Mouse (Mus musculus) ES-E14 (cell line): Measurements from ENCODE around the gene Gm21188.
"Not testable (repeated sequence)": the region's sequence is repeated elsewhere in the genome, so short reads cannot be mapped to it uniquely, and the experiment has no call there.

ENCODE experiments used
- HCFC1 ChIP-seq: IDR thresholded peaks from 2 replicates; pipeline ENCODE4 v1.6.1; 2012; ENCODE audit warnings: low read length, inconsistent platforms, borderline replicate concordance; ENCODE audit not compliant: insufficient read depth
- MAFK ChIP-seq: IDR thresholded peaks from 2 replicates; pipeline ENCODE4 v1.6.1; 2014; ENCODE audit warnings: mild to moderate bottlenecking, low read depth, low read length, inconsistent platforms; ENCODE audit not compliant: insufficient read depth
- ZC3H11A ChIP-seq: IDR thresholded peaks from 2 replicates; pipeline ENCODE4 v1.6.1; 2012; ENCODE audit warnings: low read depth, mild to moderate bottlenecking, inconsistent platforms, low read length, borderline replicate concordance

DNA sequence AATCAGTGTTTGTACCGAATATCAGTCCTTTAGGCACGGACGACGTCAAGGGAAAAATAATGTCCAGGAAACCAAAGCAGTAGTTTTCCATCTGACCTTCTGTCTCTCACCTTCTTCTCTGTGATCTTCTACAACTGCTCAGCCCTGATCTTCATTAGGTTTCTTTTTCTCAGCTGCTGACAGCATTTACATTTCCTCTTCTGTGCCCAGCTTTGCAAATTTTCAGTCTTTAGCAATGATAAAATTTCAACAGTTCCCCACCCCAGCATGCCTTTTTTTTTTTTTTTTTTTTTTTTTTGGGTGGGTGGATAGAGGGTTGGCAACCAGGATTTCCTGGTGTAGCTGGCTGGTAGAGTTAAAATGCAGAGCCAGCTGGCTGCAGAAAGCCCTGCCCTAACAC lies 52.8 kb downstream of the Gm21188 start:
- not testable (repeated sequence) for TF ChIP-seq HCFC1, ZC3H11A, MAFK
